Mouse (Mus musculus): ENCODE data around the gene Zfp683. TPM values are rescaled to one million over a fixed set of nuclear protein-coding genes. Genes with fewer than 3 reads are reported as not detected.

The Zfp683 gene
- total RNA-seq, 2 experiments from 2014 or later, result not detected

GRCm38 (mm10) chr4:134047648-134048047 lies 6.0 kb upstream of the Zfp683 start:
- intact Hi-C loops (cut with DNase I), result no loop called here
- DNase-seq (ENCODE audit: low spot score in 2 of 2), result no peak

DNA sequence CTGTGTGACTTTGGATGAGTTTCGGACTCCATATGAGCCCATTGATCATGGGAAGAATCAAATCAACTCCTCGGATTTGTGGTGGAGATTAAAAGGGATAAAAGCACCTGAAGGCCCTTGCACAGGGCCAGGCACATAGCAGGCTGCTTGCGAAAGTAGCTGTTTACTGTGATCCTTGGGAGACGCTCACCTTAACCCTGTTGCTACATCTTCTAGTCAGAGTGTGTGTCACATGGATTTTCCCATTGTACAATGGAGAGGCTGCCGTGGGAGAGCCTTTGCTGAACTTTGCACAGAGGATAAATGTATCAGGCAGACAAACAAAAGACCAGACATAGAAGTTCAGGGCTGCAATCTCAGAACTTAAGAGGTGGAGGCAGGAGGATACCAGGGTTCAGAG lies 1.7 kb upstream of the Zfp683 start:
- intact Hi-C loops (cut with DNase I), result no loop called here
- DNase-seq (ENCODE audit: low spot score in 2 of 2), result no peak

- intact Hi-C loops (cut with DNase I), result no loop called here
- DNase-seq (ENCODE audit: low spot score in 2 of 2), result no peak
These were observed 1.1 kb upstream of the Zfp683 start for GRCm38 (mm10) chr4:134052560-134052959.

DNA sequence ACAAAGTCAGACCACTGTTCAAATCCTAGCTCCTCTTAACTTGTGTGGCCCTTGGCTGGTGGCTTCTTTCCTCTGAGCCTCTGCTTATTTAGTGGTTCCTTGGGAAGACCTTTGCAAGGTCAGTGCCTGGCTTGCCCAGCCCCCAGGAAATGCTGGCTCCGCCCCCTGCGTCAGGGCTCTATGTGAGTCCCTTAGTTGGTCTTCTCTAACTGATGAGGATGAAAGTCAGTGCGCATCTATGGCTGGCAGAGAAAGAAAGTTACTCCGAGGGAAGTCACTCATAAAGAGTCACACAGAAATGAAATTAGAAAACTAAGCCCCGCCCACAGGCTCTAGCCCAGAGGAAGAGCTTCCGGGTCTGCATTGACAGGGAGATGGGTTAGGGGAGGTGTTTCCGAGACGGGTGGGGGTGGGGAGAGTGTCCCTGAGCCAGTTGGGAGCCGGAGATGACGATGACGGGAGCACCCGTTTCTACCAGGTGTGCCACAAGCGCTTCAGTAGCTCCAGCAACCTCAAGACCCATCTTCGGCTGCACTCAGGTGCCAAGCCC lies 4.6 kb downstream of the Zfp683 start:
- no peak for DNase-seq (ENCODE audit: low spot score in 2 of 2)
- intact Hi-C loops (cut with DNase I), result no loop called here

DNA sequence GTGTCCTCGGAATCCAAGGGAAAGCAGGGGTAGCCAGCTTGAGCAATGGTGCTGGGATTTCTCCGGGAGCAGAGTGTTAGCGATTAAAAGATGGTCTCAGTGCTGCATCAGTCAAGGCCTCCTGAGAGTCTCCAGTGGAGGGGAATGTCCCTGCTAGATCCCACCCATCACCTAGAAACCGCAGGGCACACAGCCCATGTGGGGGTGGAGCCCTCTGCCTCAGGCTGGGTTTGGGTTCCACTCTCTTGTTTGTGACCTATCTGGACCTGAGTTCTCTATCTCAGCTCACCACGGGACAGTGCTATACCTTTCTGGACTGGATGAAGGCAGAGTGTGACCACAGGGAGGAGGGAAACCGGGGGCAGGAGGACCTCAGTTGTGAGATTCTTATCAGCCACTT lies 5.3 kb downstream of the Zfp683 start:
- DNase-seq (ENCODE audit: low spot score in 2 of 2), result no peak
- intact Hi-C loops (cut with DNase I), result no loop called here

GRCm38 (mm10) chr4:134060135-134060865 lies 6.7 kb downstream of the Zfp683 start, which contains the start of gene Crybg2:
Gene Crybg2, plus strand, starts transcription at chr4:134060815.
- DNase-seq (ENCODE audit: low spot score in 2 of 2), result no peak
- intact Hi-C loops (cut with DNase I), result no loop called here

DNA sequence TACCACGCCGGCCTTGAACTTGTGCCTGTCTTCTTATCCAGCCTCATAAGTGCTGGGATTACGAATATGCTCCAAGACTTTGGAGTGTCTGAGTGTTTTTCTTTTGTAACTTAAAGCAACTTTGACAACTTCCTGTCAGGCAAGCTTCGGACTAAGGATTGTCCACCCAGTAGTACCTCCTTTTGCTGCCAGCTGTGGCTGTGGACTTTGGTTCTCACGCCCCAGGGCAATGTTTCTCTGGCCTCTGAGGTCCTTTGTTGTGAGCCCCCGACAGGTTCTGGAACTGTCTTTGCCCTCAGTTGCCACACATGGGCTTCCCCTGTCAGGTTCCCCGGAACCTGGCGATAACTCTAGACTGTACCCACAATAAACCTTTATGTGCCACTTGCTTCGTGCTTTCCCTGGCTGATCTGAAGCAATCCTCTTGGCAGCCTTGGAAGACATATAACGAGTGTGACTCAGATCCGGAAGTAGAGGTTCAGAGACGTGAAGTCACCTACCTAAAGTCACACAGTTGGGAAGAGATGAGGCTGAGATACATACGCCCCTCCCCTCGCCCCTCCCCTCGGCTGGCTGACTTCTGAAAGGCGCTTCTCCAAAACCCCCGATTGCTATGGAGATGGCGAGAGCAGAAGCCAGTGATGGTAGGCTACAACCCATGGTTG lies 7.7 kb downstream of the Zfp683 start:
- intact Hi-C loops (cut with DNase I), result no loop called here
- DNase-seq (ENCODE audit: low spot score in 2 of 2), result no peak

- no peak for DNase-seq (ENCODE audit: low spot score in 2 of 2)
- intact Hi-C loops (cut with DNase I), result no loop called here
These were observed 8.4 kb downstream of the Zfp683 start for GRCm38 (mm10) chr4:134061944-134062446.

- DNase-seq (ENCODE audit: low spot score in 2 of 2), result no peak
- intact Hi-C loops (cut with DNase I), result no loop called here
These were observed 8.9 kb downstream of the Zfp683 start for GRCm38 (mm10) chr4:134062561-134062960.

GRCm38 (mm10) chr4:134065431-134066004 lies 11.9 kb downstream of the Zfp683 start:
- intact Hi-C loops (cut with DNase I), result no loop called here

GRCm38 (mm10) chr4:134067383-134067782 lies 13.7 kb downstream of the Zfp683 start:
- intact Hi-C loops (cut with DNase I), result no loop called here
- DNase-seq (ENCODE audit: low spot score in 2 of 2), result no peak

More at GRCm38 (mm10) chr4:134065431-134066004, 11.9 kb downstream of the Zfp683 start:
- DNase-seq (ENCODE audit: low spot score in 2 of 2), result no peak

- DNase-seq (ENCODE audit: low spot score in 2 of 2), result no peak
- intact Hi-C loops (cut with DNase I), result no loop called here
These were observed 14.4 kb downstream of the Zfp683 start for GRCm38 (mm10) chr4:134067833-134068544.

DNA sequence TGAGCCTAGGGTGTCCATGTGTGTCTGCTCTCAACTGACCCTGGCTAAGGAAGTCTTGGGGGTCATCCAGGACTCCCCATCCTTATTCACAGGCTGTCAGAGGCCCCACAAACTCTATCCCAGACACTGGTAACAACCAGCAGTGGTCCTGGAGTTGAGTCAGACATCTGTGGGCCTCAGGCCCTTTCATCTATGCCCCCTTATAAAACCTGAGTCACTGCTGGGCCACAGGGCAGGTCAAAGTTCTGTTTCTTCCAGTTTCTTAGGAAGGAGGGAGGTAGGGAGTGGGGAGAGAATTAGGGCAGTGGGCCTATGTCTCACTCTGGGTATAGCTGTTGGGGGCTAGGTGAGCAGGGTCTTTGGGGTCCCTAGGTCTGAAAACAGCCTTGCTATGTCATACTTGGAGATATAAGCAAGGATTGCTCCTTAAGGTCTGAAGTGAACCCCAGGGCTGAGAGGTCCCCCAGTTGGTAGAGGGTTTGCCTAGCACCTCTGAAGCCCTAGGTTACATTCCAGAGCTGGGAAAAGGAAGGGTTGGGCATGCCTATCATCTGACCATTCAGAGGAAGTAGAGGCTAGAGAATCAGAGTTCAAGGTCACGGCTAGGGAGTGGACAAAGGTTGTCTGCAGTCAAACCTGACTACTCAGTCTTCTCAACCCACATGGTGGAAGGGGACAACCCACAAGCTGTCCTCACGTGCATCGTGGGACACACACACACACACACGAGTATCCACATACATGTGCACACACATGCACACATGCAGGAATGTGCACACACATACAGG lies 15.3 kb downstream of the Zfp683 start:
- intact Hi-C loops (cut with DNase I), result no loop called here
- DNase-seq (ENCODE audit: low spot score in 2 of 2), result no peak

GRCm38 (mm10) chr4:134078694-134079093 lies 25.1 kb downstream of the Zfp683 start:
- intact Hi-C loops (cut with DNase I), result loop anchor here (5.0 kb wide), 1 partner anchor 41 kb away; no protein-coding TSS in a partner anchor
- peak in 1 of 2 experiments; percentile 25 for DNase-seq (ENCODE audit: low spot score in 2 of 2)

DNA sequence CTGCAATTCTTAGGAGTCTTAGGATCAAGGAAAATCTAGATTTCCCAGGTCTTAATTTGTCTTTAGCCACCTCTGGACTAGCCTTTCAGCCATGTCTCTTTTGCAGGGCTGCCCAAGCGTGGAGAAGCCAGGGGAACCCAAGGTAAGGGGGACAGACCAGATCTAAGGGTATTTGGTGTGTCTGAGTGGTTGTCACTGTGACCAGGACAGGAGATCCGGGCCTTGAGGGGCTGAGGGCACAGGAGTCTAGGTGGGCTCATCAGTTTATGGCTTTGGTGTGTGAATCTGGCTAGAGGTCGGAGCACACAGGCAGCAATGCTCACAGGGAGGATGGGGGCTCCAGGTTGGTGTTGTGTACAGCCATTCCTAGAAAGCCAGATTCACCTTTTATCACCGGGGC lies 27.0 kb downstream of the Zfp683 start:
- intact Hi-C loops (cut with DNase I), result no loop called here

GRCm38 (mm10) chr4:134081730-134082386 lies 28.2 kb downstream of the Zfp683 start:
- intact Hi-C loops (cut with DNase I), result no loop called here
- peak; percentile 76 to 78 for DNase-seq (ENCODE audit: low spot score in 2 of 2)

More for the DNA sequence above, 27.0 kb downstream of the Zfp683 start:
- no peak for DNase-seq (ENCODE audit: low spot score in 2 of 2)

DNA sequence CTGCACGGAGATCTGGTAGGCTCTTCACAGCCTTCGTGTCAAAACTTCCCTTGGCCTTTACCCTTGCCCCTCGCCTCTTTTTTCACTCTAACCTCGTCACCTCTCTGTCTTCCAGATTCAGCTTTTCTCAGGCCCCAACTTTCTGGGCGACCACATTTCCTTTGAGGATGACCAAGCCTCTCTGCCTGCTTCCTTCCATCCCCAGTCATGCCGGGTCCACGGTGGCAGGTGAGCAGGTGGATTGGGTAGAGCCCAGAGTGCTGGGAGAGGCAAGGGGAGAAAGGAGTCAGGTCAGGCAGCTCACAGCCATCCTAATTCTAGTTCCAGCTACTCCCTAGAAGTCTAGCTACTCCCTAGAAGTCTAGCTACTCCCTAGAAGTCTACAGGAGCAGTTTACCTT lies 28.8 kb downstream of the Zfp683 start:
- no peak for DNase-seq (ENCODE audit: low spot score in 2 of 2)
- intact Hi-C loops (cut with DNase I), result no loop called here

- intact Hi-C loops (cut with DNase I), result no loop called here
- DNase-seq (ENCODE audit: low spot score in 2 of 2), result no peak
These were observed 31.4 kb downstream of the Zfp683 start for GRCm38 (mm10) chr4:134084999-134085398.

Measured in left cerebral cortex, postnatal 36 days (tissue).